Mouse (Mus musculus) spleen, adult 2 months (tissue): ENCODE data around the gene Rbks. TPM values are rescaled to one million over a fixed set of nuclear protein-coding genes. Genes with fewer than 3 reads are reported as not detected.

ENCODE experiments used
- DNase-seq, 2 experiments: peaks; one replicate each; pipeline versions ENCODE4 v3.0.0 to v3.0.0-alpha.2; 2012 to 2021; ENCODE audit warnings: low spot score in 2 of 2, low read depth in 1 of 2
- H3K27ac ChIP-seq: fragments of 200-500 bp; 2 replicates; pipeline ENCODE4 v1.5.1; 2012; ENCODE audit warnings: low read length, inconsistent platforms; ENCODE audit not compliant: insufficient read depth
- H3K27me3 ChIP-seq: fragments of 200-500 bp; 2 replicates; pipeline ENCODE4 v1.6.1; 2012; ENCODE audit warnings: mild to moderate bottlenecking, moderate library complexity, low read length, inconsistent platforms; ENCODE audit not compliant: control insufficient read depth, insufficient read depth
- H3K36me3 ChIP-seq: fragments of 200-500 bp; 2 replicates; pipeline ENCODE4 v1.6.1; 2012; ENCODE audit warnings: mild to moderate bottlenecking, low read length, inconsistent platforms; ENCODE audit not compliant: control insufficient read depth, insufficient read depth
- H3K4me1 ChIP-seq: fragments of 200-500 bp; 2 replicates; pipeline ENCODE4 v1.6.1; 2011; ENCODE audit warnings: inconsistent platforms; ENCODE audit not compliant: control insufficient read depth, insufficient read depth, insufficient read length
- H3K4me3 ChIP-seq: fragments of 200-500 bp; 2 replicates; pipeline ENCODE4 v1.5.1; 2011; ENCODE audit warnings: mild to moderate bottlenecking, inconsistent platforms; ENCODE audit not compliant: insufficient read depth, insufficient read length; ENCODE audit errors: extremely low read depth
- CTCF ChIP-seq: fragments of 200-500 bp; IDR thresholded peaks from 2 replicates; pipeline ENCODE4 v1.5.1; 2011; ENCODE audit warnings: mild to moderate bottlenecking, inconsistent platforms; ENCODE audit not compliant: insufficient read depth, insufficient read length, insufficient replicate concordance; ENCODE audit errors: extremely low read depth
- POLR2A ChIP-seq: fragments of 200-500 bp; IDR thresholded peaks from 2 replicates; pipeline ENCODE4 v1.6.1; 2011; ENCODE audit warnings: low read depth, low read length, inconsistent platforms
- WGBS: fragments of 180-500 bp; shearing (Covaris S2); methylation state at CpG from one replicate; pipeline ENCODE4 v1.1.7; 2018; 5-methylcytosine and 5-hydroxymethylcytosine counted together
- polyA plus RNA-seq: library from polyadenylated mRNA; depleted of rRNA; stranded (reverse); fragments of >200 nt; gene quantifications from 2 replicates; pipeline ENCODE4 v1.2.3, GENCODE M21; 2012

Rbks gene
- polyA plus RNA-seq, 1 experiment: 4.0 TPM

DNA sequence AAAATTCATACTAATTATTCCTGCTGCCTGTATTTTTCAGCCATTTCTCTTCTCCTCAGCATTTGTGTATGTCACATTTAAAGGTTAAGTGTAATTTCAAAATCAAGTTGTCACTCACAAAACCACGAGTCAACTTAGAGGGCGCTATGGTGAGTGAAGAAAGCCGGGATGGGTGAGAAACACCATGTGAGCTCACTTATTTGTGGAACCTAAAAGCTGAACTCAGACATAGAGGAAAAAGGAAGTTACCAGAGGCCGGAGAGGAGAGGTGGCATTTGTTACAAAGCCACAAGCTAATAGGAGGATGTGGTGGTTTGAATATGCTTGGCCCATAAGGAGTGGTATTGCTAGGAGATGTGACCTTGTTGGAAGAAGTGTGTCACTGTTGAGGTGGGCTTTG, 17.2 kb downstream of the Rbks start:
- H3K4me3 ChIP-seq: no peak overlapping the region
- no peaks in the 10 kb centered on the region for H3K27me3 ChIP-seq
- H3K27ac ChIP-seq: no peak overlapping the region
- WGBS: 64% methylated on average over 4 of the region's 4 CpGs
- no peak for DNase-seq
- no peaks in the 10 kb centered on the region for H3K4me1 ChIP-seq
- TF ChIP-seq CTCF: no peak
- TF ChIP-seq POLR2A: no peak
- no peaks in the 10 kb centered on the region for H3K36me3 ChIP-seq

DNA sequence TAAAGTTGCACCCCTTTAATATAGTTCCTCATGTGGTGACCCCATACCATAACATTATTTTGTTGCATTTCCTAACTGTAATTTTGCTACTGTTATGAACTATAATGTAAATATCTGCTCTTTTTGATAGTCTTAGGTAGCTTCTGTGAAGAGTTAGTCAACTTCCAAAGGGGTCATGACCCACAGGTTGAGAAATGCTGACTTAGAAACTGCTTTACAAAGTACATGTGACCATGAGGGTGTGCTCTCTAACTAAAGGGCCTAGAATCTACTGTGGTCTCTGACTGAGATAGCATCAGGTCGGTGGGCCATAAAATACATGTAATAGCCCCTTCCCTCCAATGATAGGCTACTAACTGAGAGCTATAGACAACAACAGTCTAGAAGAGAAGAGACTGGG, 19.4 kb downstream of the Rbks start:
- Histone ChIP-seq H3K27ac (no peak overlapping the region), H3K4me3 (no peak overlapping the region), H3K4me1 (no peaks in the 10 kb centered on the region), H3K27me3 (no peaks in the 10 kb centered on the region), H3K36me3 (no peaks in the 10 kb centered on the region)
- no peak for DNase-seq
- TF ChIP-seq POLR2A (no peak), CTCF (no peak)
- 83% methylated on average over 1 of the region's 1 CpGs for WGBS

DNA sequence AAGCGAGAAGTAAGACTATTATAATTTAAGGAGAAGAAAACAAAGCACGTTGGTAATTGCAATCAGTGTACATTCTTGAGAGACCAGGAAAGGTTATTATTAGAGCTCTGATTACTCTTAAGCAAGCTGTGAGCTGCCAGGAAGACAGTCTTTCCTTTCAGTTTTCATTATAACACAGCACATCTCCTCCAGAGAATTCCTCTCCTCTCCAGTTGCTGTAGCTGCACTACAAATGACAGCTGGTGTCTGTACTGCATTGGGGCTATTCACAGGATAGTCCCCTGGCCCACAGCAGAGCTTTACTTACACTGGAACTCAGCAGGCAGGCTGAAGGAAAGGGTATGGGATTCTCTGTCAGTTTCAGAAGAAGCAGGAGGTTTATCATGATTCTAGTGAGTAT, 24.0 kb downstream of the Rbks start:
- no peaks in the 10 kb centered on the region for H3K27me3 ChIP-seq
- TF ChIP-seq CTCF (no peak), POLR2A (no peak)
- H3K36me3 ChIP-seq: no peaks in the 10 kb centered on the region
- H3K4me1 ChIP-seq: no peaks in the 10 kb centered on the region
- WGBS: 86% methylated on average over 2 of the region's 2 CpGs
- DNase-seq: no peak
- H3K4me3 ChIP-seq: no peak overlapping the region
- H3K27ac ChIP-seq: no peak overlapping the region

DNA sequence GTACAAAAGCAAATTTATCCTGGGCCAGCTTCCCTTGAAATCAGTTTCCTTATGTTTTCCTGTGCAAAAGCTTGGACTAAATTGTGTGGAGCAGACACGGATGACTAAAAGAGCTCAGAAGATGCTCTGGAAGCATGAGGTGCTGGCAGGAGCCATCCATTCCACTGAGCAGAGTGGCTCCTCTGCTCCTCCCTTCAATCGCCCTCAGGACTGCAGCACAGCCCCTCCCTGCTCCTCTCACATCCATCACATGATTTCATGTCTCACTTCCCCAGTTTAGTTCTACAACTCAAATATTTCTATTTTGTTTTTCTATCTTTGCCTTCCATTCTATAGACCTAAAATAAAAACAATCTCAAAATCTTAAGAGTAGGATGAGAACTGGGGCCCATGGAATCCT, 26.3 kb downstream of the Rbks start:
- Histone ChIP-seq H3K4me1 (no peaks in the 10 kb centered on the region), H3K4me3 (no peak overlapping the region), H3K36me3 (peaks cover 1% of the 10 kb centered on the region; the same call in 1 of the 2 replicates), H3K27ac (no peak overlapping the region), H3K27me3 (no peaks in the 10 kb centered on the region)
- DNase-seq: no peak
- WGBS: 75% methylated on average over 2 of the region's 2 CpGs
- TF ChIP-seq POLR2A: no peak
- no peak for TF ChIP-seq CTCF

DNA sequence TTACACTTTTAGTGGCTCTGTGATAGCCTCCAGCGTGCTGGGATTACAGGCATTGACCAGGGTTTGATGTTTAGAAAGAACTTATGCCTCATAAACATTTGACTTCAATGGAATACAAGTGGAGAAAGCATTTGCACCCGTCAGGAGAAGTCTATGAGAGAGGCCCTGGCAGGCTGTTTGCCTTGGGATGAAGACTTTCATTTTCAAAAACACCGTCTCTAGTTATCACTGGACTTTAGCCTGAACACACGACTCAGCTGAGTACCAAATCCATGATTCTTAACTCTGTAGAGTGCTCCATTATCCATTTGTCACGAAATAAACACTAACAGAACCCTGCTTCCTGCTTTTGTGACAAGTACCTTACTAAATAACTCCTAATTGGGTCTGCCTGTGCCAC, 27.4 kb downstream of the Rbks start:
- no peak for DNase-seq
- H3K36me3 ChIP-seq: peaks cover 1% of the 10 kb centered on the region; the same call in 1 of the 2 replicates

DNA sequence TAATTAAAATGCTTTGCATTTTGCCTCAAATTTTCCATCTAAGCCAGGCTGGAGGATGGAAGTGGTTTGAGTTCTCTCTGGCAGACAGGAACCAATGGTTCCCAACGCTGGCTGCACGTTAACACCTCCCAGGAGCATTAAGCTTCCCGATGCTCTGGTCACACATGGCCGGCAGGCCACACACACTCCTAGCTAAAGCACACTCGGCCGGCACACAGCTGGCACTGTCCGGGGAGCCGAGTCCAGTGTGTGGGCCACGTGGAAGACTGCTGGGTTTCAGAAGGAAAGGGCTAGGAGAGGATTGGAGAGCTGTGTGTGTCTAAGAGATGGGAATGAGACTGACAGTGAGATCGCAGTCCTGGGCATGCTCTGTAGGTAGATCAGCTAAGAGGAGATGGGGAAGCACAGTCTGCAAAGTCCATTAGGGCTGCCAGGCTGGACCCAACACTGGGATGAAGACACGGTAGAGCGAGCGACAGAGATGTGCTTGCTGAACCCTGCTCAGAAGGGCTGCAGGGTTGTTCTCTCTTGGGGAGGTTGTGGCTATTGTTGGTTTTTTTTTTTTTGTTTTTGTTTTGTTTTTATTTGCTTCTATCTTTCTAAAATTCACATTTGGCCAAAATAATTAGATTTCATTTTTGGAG, 29.0 kb downstream of the Rbks start:
- TF ChIP-seq POLR2A: no peak
- TF ChIP-seq CTCF: no peak
- 92% methylated on average over 13 of the region's 13 CpGs for WGBS
- no peak for DNase-seq
- no peak overlapping the region for H3K4me3 ChIP-seq
- no peak overlapping the region for H3K27ac ChIP-seq
- peaks cover 3% of the 10 kb centered on the region; the same call in 1 of the 2 replicates for H3K36me3 ChIP-seq
- H3K27me3 ChIP-seq: no peaks in the 10 kb centered on the region
- H3K4me1 ChIP-seq: no peaks in the 10 kb centered on the region

More for the DNA sequence above, 27.4 kb downstream of the Rbks start:
- 79% methylated on average over 5 of the region's 5 CpGs for WGBS
- TF ChIP-seq CTCF: no peak
- TF ChIP-seq POLR2A: no peak
- Histone ChIP-seq H3K27me3 (no peaks in the 10 kb centered on the region), H3K27ac (no peak overlapping the region), H3K4me3 (no peak overlapping the region), H3K4me1 (no peaks in the 10 kb centered on the region)

DNA sequence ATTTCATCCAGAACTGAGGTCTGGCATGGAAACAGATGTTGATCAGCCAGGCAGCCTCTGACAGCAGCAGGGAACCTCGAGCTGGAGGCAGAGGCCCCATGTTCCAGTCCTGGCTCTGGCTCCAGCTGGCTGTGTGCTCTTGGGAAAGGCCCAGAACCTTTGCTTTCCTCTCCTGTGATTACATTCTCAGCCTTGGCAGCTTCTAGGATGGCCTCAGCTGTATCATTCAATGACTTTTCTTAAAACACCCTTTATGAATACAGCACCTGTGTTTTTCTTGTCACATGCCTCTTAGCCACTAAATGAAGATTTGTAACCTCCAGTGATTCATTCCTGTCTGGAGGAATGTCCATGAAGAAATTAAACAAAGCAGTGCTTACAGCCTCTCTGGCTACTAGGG, 31.3 kb downstream of the Rbks start:
- Histone ChIP-seq H3K4me1 (no peaks in the 10 kb centered on the region), H3K27me3 (no peaks in the 10 kb centered on the region), H3K4me3 (no peak overlapping the region), H3K27ac (no peak overlapping the region), H3K36me3 (peaks cover 3% of the 10 kb centered on the region; the same call in 1 of the 2 replicates)
- no peak for DNase-seq
- TF ChIP-seq POLR2A: no peak
- no peak for TF ChIP-seq CTCF
- 64% methylated on average over 1 of the region's 1 CpGs for WGBS
